Mouse (Mus musculus): ENCODE data around the gene Nol10. TPM values are rescaled to one million over a fixed set of nuclear protein-coding genes. Genes with fewer than 3 reads are reported as not detected.
"Not testable (repeated sequence)": the region's sequence is repeated elsewhere in the genome, so short reads cannot be mapped to it uniquely, and the experiment has no call there.

The Nol10 gene
- polyA plus RNA-seq, 1 experiment, result 25.5 TPM

- Histone ChIP-seq H3K4me3 (ENCODE audit: insufficient read depth, low read length) (no peak overlapping the region), H3K27ac (ENCODE audit: insufficient read depth, low read length) (no peak overlapping the region), H3K4me1 (ENCODE audit: control insufficient read depth, insufficient read depth, low read length) (no peaks in the 10 kb centered on the region)
- no peak for TF ChIP-seq POLR2A (IDR thresholded peaks at IDR 0.05; ENCODE audit: low read depth, low read length)
- no peak for TF ChIP-seq CTCF (IDR thresholded peaks at IDR 0.05; ENCODE audit: borderline replicate concordance, insufficient read depth, low read length)
These were observed 115.4 kb downstream of the Nol10 start for GRCm38 (mm10) chr12:17463706-17464105.

- not testable (repeated sequence) for H3K4me1 ChIP-seq (ENCODE audit: control insufficient read depth, insufficient read depth, low read length); H3K27ac ChIP-seq (ENCODE audit: insufficient read depth, low read length); H3K4me3 ChIP-seq (ENCODE audit: insufficient read depth, low read length)
These were observed 116.3 kb downstream of the Nol10 start for GRCm38 (mm10) chr12:17464550-17464949.

DNA sequence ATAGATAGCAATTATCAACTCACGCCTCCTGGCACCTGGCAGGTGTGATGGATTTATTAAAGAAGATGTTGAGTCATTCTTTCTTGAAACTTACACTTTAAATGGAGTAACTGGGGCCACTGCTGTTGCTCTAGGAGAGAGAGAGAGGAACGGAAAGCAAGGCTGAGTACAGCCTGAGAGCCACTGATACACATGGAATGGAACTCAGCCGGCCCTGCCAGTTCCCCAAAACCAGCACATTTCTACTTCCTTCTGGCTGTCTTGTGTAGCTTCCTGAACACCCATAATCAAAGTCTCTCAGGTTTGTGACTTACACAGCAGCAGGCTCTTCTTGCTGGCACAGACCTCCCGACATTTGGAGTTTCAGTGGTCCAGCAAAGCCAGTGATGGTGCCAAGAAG, 118.5 kb downstream of the Nol10 start:
- TF ChIP-seq POLR2A (IDR thresholded peaks at IDR 0.05; ENCODE audit: low read depth, low read length), result no peak
- TF ChIP-seq CTCF (IDR thresholded peaks at IDR 0.05; ENCODE audit: borderline replicate concordance, insufficient read depth, low read length), result no peak
- Histone ChIP-seq H3K4me3 (ENCODE audit: insufficient read depth, low read length) (no peak overlapping the region), H3K27ac (ENCODE audit: insufficient read depth, low read length) (no peak overlapping the region), H3K4me1 (ENCODE audit: control insufficient read depth, insufficient read depth, low read length) (no peaks in the 10 kb centered on the region)

GRCm38 (mm10) chr12:17468359-17468758, 120.1 kb downstream of the Nol10 start:
- no peak overlapping the region for H3K4me3 ChIP-seq (ENCODE audit: insufficient read depth, low read length)
- no peak overlapping the region for H3K27ac ChIP-seq (ENCODE audit: insufficient read depth, low read length)
- TF ChIP-seq CTCF (IDR thresholded peaks at IDR 0.05; ENCODE audit: borderline replicate concordance, insufficient read depth, low read length) (no peak), POLR2A (IDR thresholded peaks at IDR 0.05; ENCODE audit: low read depth, low read length) (no peak)
- H3K4me1 ChIP-seq (ENCODE audit: control insufficient read depth, insufficient read depth, low read length), result no peaks in the 10 kb centered on the region

DNA sequence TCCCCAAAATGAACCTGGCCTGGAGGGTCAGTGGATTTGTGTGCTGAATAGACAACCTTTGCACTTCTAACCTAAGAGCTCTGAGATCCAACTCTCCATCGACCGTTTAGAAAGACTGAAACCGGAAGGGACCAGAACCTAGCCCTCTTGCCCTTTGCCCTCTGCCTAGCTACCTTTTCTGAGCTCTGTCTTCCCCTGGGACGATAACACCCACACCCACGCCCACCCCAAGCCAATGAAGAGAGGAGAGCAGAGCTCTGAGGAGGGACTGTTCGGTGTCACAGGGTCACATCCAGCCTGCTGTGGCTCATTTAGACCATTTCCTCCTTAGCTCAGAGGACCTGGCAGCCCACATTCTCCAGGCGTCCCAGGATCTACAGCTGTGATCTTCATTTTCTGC, 121.6 kb downstream of the Nol10 start:
- no peak overlapping the region for H3K27ac ChIP-seq (ENCODE audit: insufficient read depth, low read length)
- H3K4me3 ChIP-seq (ENCODE audit: insufficient read depth, low read length), result no peak overlapping the region
- no peak for TF ChIP-seq CTCF (IDR thresholded peaks at IDR 0.05; ENCODE audit: borderline replicate concordance, insufficient read depth, low read length)
- TF ChIP-seq POLR2A (IDR thresholded peaks at IDR 0.05; ENCODE audit: low read depth, low read length), result no peak
- H3K4me1 ChIP-seq (ENCODE audit: control insufficient read depth, insufficient read depth, low read length), result no peaks in the 10 kb centered on the region

GRCm38 (mm10) chr12:17470528-17470927, 122.3 kb downstream of the Nol10 start:
- not testable (repeated sequence) for H3K4me1 ChIP-seq (ENCODE audit: control insufficient read depth, insufficient read depth, low read length); H3K4me3 ChIP-seq (ENCODE audit: insufficient read depth, low read length); H3K27ac ChIP-seq (ENCODE audit: insufficient read depth, low read length)

- H3K27ac ChIP-seq (ENCODE audit: insufficient read depth, low read length), result no peak overlapping the region
- TF ChIP-seq POLR2A (IDR thresholded peaks at IDR 0.05; ENCODE audit: low read depth, low read length) (no peak), CTCF (IDR thresholded peaks at IDR 0.05; ENCODE audit: borderline replicate concordance, insufficient read depth, low read length) (no peak)
- H3K4me1 ChIP-seq (ENCODE audit: control insufficient read depth, insufficient read depth, low read length), result no peaks in the 10 kb centered on the region
- H3K4me3 ChIP-seq (ENCODE audit: insufficient read depth, low read length), result no peak overlapping the region
These were observed 123.1 kb downstream of the Nol10 start for GRCm38 (mm10) chr12:17471405-17471804.

DNA sequence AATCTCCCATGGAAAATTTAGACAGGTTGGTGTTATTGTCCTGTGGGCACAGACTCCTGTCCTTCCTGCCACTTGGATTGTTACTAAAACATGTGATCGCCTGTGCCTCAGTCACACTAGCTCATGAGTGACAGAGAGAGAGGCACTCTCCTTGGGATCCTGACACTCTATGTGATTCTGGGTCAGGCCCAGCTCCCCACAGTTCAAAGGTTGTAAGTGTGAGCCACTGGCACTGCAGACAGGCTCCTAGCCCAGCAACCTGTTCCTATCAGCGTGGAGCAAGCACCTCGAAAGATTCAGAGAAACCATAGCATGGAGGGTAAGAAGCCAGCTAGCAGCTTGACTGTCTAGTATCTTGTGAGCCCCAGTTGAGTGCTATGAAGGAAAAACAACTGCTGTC, 124.9 kb downstream of the Nol10 start:
- Histone ChIP-seq H3K4me3 (ENCODE audit: insufficient read depth, low read length) (no peak overlapping the region), H3K27ac (ENCODE audit: insufficient read depth, low read length) (no peak overlapping the region), H3K4me1 (ENCODE audit: control insufficient read depth, insufficient read depth, low read length) (no peaks in the 10 kb centered on the region)
- TF ChIP-seq POLR2A (IDR thresholded peaks at IDR 0.05; ENCODE audit: low read depth, low read length) (no peak), CTCF (IDR thresholded peaks at IDR 0.05; ENCODE audit: borderline replicate concordance, insufficient read depth, low read length) (no peak)

- H3K4me3 ChIP-seq (ENCODE audit: insufficient read depth, low read length), result no peak overlapping the region
- no peak overlapping the region for H3K27ac ChIP-seq (ENCODE audit: insufficient read depth, low read length)
- no peaks in the 10 kb centered on the region for H3K4me1 ChIP-seq (ENCODE audit: control insufficient read depth, insufficient read depth, low read length)
- TF ChIP-seq POLR2A (IDR thresholded peaks at IDR 0.05; ENCODE audit: low read depth, low read length) (no peak), CTCF (IDR thresholded peaks at IDR 0.05; ENCODE audit: borderline replicate concordance, insufficient read depth, low read length) (no peak)
These were observed 125.6 kb downstream of the Nol10 start for GRCm38 (mm10) chr12:17473862-17474261.

DNA sequence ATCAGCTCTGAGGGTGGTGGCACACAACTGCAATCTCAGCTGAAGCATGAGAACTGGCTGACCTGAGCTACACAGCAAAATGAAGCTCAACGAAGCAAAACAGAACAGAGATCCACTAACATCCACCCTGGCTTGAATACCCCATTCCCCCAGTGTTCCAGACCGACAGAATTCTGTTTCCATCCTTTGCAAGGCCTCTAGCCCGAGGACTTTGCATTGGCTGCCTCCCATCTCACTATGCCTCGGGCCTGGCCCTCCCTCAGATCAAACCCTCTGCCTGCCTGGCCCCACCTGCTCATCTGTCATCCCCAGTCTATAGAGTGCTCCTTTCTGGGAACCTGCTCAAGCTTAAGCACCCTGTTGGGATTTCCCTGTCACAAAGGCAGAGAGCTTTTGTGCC, 126.4 kb downstream of the Nol10 start:
- Histone ChIP-seq H3K4me1 (ENCODE audit: control insufficient read depth, insufficient read depth, low read length) (no peaks in the 10 kb centered on the region), H3K27ac (ENCODE audit: insufficient read depth, low read length) (no peak overlapping the region), H3K4me3 (ENCODE audit: insufficient read depth, low read length) (no peak overlapping the region)
- TF ChIP-seq POLR2A (IDR thresholded peaks at IDR 0.05; ENCODE audit: low read depth, low read length) (no peak), CTCF (IDR thresholded peaks at IDR 0.05; ENCODE audit: borderline replicate concordance, insufficient read depth, low read length) (no peak)

- Histone ChIP-seq H3K27ac (ENCODE audit: insufficient read depth, low read length) (no peak overlapping the region), H3K4me3 (ENCODE audit: insufficient read depth, low read length) (no peak overlapping the region)
These were observed 126.9 kb downstream of the Nol10 start for GRCm38 (mm10) chr12:17475146-17475545.

More at GRCm38 (mm10) chr12:17475146-17475545, 126.9 kb downstream of the Nol10 start:
- no peaks in the 10 kb centered on the region for H3K4me1 ChIP-seq (ENCODE audit: control insufficient read depth, insufficient read depth, low read length)
- TF ChIP-seq POLR2A (IDR thresholded peaks at IDR 0.05; ENCODE audit: low read depth, low read length), result no peak
- TF ChIP-seq CTCF (IDR thresholded peaks at IDR 0.05; ENCODE audit: borderline replicate concordance, insufficient read depth, low read length), result no peak
